Mouse (Mus musculus) heart, embryonic 11.5 days (tissue): ENCODE results near the gene Rtf2. TPM values are rescaled to one million over a fixed set of nuclear protein-coding genes. Genes with fewer than 3 reads are reported as not detected.
A peak's percentile ranks its signal among the peaks of the same experiment; 100 is the strongest.

Source experiments
- ATAC-seq: fragments of 200-750 bp; cut with Nextera tagmentation; replicated peaks from 2 replicates; pipeline ENCODE4 v1.8.0; 2017; ENCODE audit warnings: moderate library complexity; ENCODE audit not compliant: insufficient number of reproducible peaks, low FRiP score, low TSS enrichment
- H3K27ac ChIP-seq: fragments of 300-500 bp; sonication (generic); 2 replicates; pipeline ENCODE4 v1.5.1; 2014; ENCODE audit warnings: mild to moderate bottlenecking, low read depth, low read length
- H3K27me3 ChIP-seq: fragments of 300-500 bp; sonication (generic); 2 replicates; pipeline ENCODE4 v1.6.1; 2014; ENCODE audit warnings: mild to moderate bottlenecking, low read length, mixed read lengths; ENCODE audit not compliant: control insufficient read depth, insufficient read depth
- H3K36me3 ChIP-seq: fragments of 300-500 bp; sonication (generic); 2 replicates; pipeline ENCODE4 v1.6.1; 2014; ENCODE audit warnings: mild to moderate bottlenecking, low read length, moderate library complexity, mixed read lengths; ENCODE audit not compliant: control insufficient read depth, insufficient read depth
- H3K4me1 ChIP-seq: fragments of 300-500 bp; sonication (generic); 2 replicates; pipeline ENCODE4 v1.6.1; 2014; ENCODE audit warnings: low read length; ENCODE audit not compliant: control insufficient read depth, insufficient read depth
- H3K4me2 ChIP-seq: fragments of 300-500 bp; sonication (generic); 2 replicates; pipeline ENCODE4 v1.6.1; 2014; ENCODE audit warnings: mild to moderate bottlenecking, moderate library complexity
- H3K4me3 ChIP-seq: fragments of 300-500 bp; sonication (generic); 2 replicates; pipeline ENCODE4 v1.5.1; 2014; ENCODE audit warnings: low read depth, low read length
- H3K9ac ChIP-seq: fragments of 300-500 bp; sonication (generic); 2 replicates; pipeline ENCODE4 v1.6.1; 2014; ENCODE audit warnings: mild to moderate bottlenecking, low read depth, low read length, moderate library complexity
- H3K9me3 ChIP-seq: fragments of 300-500 bp; sonication (generic); replicated peaks from 2 replicates; pipeline ENCODE4 v1.6.1; 2016; ENCODE audit warnings: low read length; ENCODE audit not compliant: control insufficient read depth
- WGBS: fragments of 180-500 bp; shearing (Covaris S2); extraction: QIAGEN DNeasy Blood & Tissue Kit; methylation state at CpG from one replicate; pipeline ENCODE4 v1.1.7; 2014; ENCODE audit not compliant: insufficient replicate concordance; 5-methylcytosine and 5-hydroxymethylcytosine counted together
- polyA plus RNA-seq: library from polyadenylated mRNA; unstranded; fragments of >200 nt; fragmentation: Nextera tagmentation; extraction: Ambion mirVana; gene quantifications from 2 replicates; pipeline ENCODE4 v1.2.1, GENCODE M21; 2014

The Rtf2 gene
- 52.1 and 55.7 TPM in 2 replicates for polyA plus RNA-seq

GRCm38 (mm10) chr2:172439843-172440639, at the start of gene Rtf2:
Gene Rtf2, plus strand, starts transcription at chr2:172440556.
- Histone ChIP-seq H3K9me3 (no peaks in the 10 kb centered on the region), H3K4me2 (peak within 1 kb of the TSS; percentile 93), H3K4me3 (peak within 1 kb of the TSS; percentile 88), H3K36me3 (no peaks in the 10 kb centered on the region), H3K27me3 (no peaks in the 10 kb centered on the region), H3K4me1 (peaks cover 13% of the 10 kb centered on the region), H3K27ac (peak within 1 kb of the TSS; percentile 54; the same call in 1 of the 2 replicates), H3K9ac (peak within 1 kb of the TSS; percentile 77)
- 2% methylated on average over 35 of the region's 35 CpGs for WGBS
- ATAC-seq: peak; percentile 93

DNA sequence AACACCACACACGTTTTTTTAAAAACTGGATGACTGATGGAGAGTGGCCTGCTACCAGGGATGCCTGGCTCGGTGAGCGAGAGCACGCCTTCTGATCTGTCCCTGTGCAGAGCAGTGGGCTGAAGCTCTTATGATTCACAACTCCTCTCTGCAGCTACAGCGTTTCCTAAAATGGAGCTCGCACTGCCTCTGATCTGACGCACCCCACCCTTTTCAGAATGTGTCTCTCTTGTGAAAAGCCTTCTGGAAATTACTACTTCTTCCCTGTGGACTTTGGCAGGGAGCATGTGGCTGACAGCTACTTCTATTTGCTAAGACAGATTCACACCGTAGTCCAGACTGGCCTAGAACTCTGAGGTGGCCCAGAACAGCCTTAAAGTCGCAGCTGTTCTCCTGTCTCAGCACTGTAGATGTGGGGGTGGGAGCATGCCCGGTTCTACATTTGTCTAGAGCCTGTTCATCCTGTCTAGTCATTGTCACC, 48.3 kb upstream of the Rtf2 start:
- H3K27ac ChIP-seq: no peak overlapping the region
- no peak overlapping the region for H3K4me3 ChIP-seq
- H3K36me3 ChIP-seq: no peaks in the 10 kb centered on the region
- no peaks in the 10 kb centered on the region for H3K4me1 ChIP-seq
- no peaks in the 10 kb centered on the region for H3K9me3 ChIP-seq
- no peak for ATAC-seq
- no peak overlapping the region for H3K9ac ChIP-seq
- no peaks in the 10 kb centered on the region for H3K27me3 ChIP-seq
- WGBS: 52% methylated on average over 10 of the region's 10 CpGs
- H3K4me2 ChIP-seq: no peak overlapping the region

DNA sequence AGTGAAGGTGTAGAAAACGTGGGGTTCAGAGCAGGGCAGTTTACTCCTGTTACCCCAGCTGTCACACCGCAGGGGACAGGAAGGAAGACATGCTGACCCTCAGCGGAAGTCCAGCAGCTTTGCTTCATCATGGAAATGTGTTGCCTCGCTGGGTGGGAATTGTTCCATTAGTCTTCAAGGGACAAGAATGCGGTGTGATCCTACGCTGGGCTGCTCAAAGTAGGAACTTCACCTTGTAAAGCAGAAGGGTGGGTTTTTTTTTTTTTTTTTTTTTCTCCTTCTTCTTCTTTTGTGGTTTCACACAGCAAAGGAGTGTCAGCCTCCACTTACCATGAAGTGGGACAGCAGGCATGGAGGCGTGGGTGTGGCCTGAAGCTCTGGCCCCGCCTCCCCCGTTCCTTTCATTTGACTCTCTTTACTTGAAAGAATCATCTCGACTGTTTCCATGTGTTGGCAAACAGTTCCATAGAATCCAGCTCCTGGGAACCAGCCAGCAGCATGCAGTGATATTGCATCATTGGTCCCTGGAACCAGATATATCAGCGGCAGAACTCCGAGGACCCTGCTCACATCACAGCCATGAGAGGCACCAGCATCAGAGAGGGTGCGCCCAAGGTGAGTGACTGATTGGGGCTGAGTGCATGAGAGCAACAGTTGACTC, 46.8 kb upstream of the Rtf2 start, which contains the start of gene Cass4:
Gene Cass4, plus strand, starts transcription at position 404 of the 661 bp plus-strand sequence.
- H3K4me2 ChIP-seq: peak within 1 kb of the TSS; percentile 46
- H3K4me1 ChIP-seq: no peaks in the 10 kb centered on the region
- no peak within 1 kb of the TSS for H3K4me3 ChIP-seq
- H3K27ac ChIP-seq: no peak within 1 kb of the TSS
- H3K9me3 ChIP-seq: no peaks in the 10 kb centered on the region
- ATAC-seq: no peak
- no peak within 1 kb of the TSS for H3K9ac ChIP-seq
- 18% methylated on average over 13 of the region's 13 CpGs for WGBS
- H3K36me3 ChIP-seq: no peaks in the 10 kb centered on the region
- H3K27me3 ChIP-seq: no peaks in the 10 kb centered on the region

- H3K4me3 ChIP-seq: no peak overlapping the region
Measured at GRCm38 (mm10) chr2:172394052-172394392, 46.3 kb upstream of the Rtf2 start.

GRCm38 (mm10) chr2:172394671-172395070, 45.7 kb upstream of the Rtf2 start:
- H3K27ac ChIP-seq: no peak overlapping the region

More at GRCm38 (mm10) chr2:172394052-172394392, 46.3 kb upstream of the Rtf2 start:
- WGBS: 47% methylated on average over 2 of the region's 2 CpGs
- Histone ChIP-seq H3K4me2 (peak overlapping the region; percentile 46; the same call in 1 of the 2 replicates), H3K36me3 (no peaks in the 10 kb centered on the region), H3K4me1 (no peaks in the 10 kb centered on the region), H3K9me3 (no peaks in the 10 kb centered on the region), H3K9ac (no peak overlapping the region), H3K27me3 (no peaks in the 10 kb centered on the region), H3K27ac (no peak overlapping the region)
- ATAC-seq: no peak

DNA sequence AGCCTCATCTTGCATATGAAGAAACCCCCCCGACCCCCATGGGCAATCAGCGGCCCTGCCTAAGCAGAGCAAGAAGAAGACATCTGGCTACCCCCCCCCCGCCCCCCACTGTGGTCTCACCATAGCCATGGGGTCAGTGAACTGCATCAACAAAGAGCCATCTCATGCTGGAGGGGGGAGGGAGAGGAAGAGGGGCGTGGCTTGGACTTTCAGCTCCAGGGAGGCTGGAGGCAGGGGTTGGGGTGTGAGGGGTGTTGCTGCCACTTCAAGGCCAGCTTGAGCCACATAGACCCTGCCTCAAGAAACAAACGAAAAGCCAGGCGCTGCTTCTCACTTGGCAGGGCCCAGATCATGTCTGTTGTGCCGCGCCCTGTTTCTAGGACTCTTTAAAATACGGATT, 44.4 kb upstream of the Rtf2 start:
- ATAC-seq: no peak
- H3K27me3 ChIP-seq: no peaks in the 10 kb centered on the region
- no peak overlapping the region for H3K4me3 ChIP-seq
- no peak overlapping the region for H3K4me2 ChIP-seq
- WGBS: 42% methylated on average over 9 of the region's 9 CpGs
- H3K36me3 ChIP-seq: no peaks in the 10 kb centered on the region
- no peak overlapping the region for H3K9ac ChIP-seq
- H3K9me3 ChIP-seq: no peaks in the 10 kb centered on the region
- no peaks in the 10 kb centered on the region for H3K4me1 ChIP-seq
- H3K27ac ChIP-seq: no peak overlapping the region

More at GRCm38 (mm10) chr2:172394671-172395070, 45.7 kb upstream of the Rtf2 start:
- Histone ChIP-seq H3K4me2 (no peak overlapping the region), H3K9ac (no peak overlapping the region), H3K4me3 (no peak overlapping the region), H3K4me1 (no peaks in the 10 kb centered on the region), H3K27me3 (no peaks in the 10 kb centered on the region), H3K9me3 (no peaks in the 10 kb centered on the region), H3K36me3 (no peaks in the 10 kb centered on the region)
- WGBS: 65% methylated on average over 4 of the region's 4 CpGs
- ATAC-seq: no peak

GRCm38 (mm10) chr2:172399901-172400300, 40.5 kb upstream of the Rtf2 start:
- Histone ChIP-seq H3K27me3 (no peaks in the 10 kb centered on the region), H3K36me3 (no peaks in the 10 kb centered on the region), H3K27ac (no peak overlapping the region), H3K9me3 (no peaks in the 10 kb centered on the region), H3K9ac (no peak overlapping the region), H3K4me3 (no peak overlapping the region), H3K4me1 (no peaks in the 10 kb centered on the region), H3K4me2 (no peak overlapping the region)
- ATAC-seq: no peak
- 37% methylated on average over 9 of the region's 9 CpGs for WGBS

DNA sequence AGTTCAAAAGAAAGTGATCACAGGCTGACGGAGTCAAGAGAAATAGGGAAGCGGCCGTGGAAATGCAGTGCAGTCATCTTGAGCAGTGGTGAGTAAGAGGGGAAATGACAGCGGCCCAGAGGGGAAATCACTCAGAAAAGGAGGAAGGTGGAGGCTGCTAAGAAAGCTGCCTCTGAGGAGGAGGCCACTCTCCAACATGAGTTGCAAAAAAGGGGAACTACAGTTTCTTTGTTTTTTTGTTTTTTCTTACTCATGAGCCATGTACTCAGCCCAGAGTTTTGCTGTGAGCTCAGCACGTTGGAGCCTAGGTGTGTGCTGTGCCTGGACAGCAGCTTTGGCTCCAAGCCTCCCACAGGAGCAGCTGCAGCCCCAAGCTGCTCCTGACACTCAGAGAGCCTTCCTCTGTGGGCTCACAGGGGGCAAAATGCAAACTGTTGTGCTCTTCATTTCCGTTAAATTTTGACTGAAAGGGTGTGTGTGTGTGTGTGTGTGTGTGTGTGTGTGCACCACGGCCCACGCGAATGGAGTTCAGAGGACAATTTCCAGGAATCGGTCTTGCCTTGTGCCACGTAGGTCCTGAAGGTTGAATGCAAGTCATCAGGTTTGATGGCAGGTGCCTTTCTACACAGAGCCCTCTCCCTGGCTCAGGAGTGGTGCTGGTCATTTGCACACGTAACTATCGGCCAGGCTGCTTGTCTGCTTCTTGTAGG, 39.1 kb upstream of the Rtf2 start:
- Histone ChIP-seq H3K4me3 (no peak overlapping the region), H3K27ac (no peak overlapping the region)
- ATAC-seq: no peak

More for the DNA sequence above, 39.1 kb upstream of the Rtf2 start:
- Histone ChIP-seq H3K4me2 (no peak overlapping the region), H3K36me3 (no peaks in the 10 kb centered on the region), H3K4me1 (no peaks in the 10 kb centered on the region), H3K9ac (no peak overlapping the region), H3K27me3 (no peaks in the 10 kb centered on the region), H3K9me3 (no peaks in the 10 kb centered on the region)
- 60% methylated on average over 13 of the region's 13 CpGs for WGBS
